Mouse (Mus musculus): ENCODE measurements around the gene Wdr3.

- TF ChIP-seq POLR2A (IDR thresholded peaks at IDR 0.05; ENCODE audit: insufficient read depth, low read depth, low read length): no peak
- no peak for TF ChIP-seq CTCF (IDR thresholded peaks at IDR 0.05)
Observed at GRCm38 (mm10) chr3:100194210-100194609, 32.0 kb upstream of the Wdr3 start.
